Mouse (Mus musculus) kidney, postnatal 36 days (tissue): Measurements from ENCODE around the gene Cmss1.
"Not testable (repeated sequence)": the region's sequence is repeated elsewhere in the genome, so short reads cannot be mapped to it uniquely, and the experiment has no call there.

Experiments
- DNase-seq, 2 experiments: peaks; one replicate each; pipeline ENCODE4 v3.0.0; 2021 to 2022; ENCODE audit warnings: mixed read lengths in 2 of 2

Cmss1 gene

GRCm38 (mm10) chr16:57423001-57423800 lies 183.5 kb downstream of the Cmss1 start:
- peak in 1 of 2 experiments; percentile 46 for DNase-seq

GRCm38 (mm10) chr16:57421680-57422417 lies 184.8 kb downstream of the Cmss1 start:
- peak in 1 of 2 experiments; percentile 15 for DNase-seq

GRCm38 (mm10) chr16:57420773-57421556 lies 185.7 kb downstream of the Cmss1 start:
- peak; percentile 42 to 66 for DNase-seq

- DNase-seq, result no peak
These were observed 186.8 kb downstream of the Cmss1 start for GRCm38 (mm10) chr16:57419881-57420280.

- DNase-seq, result no peak
These were observed 187.3 kb downstream of the Cmss1 start for GRCm38 (mm10) chr16:57419332-57419731.

GRCm38 (mm10) chr16:57417955-57418354 lies 188.7 kb downstream of the Cmss1 start:
- DNase-seq, result no peak

- DNase-seq, result no peak
These were observed 189.6 kb downstream of the Cmss1 start for GRCm38 (mm10) chr16:57417017-57417416.

GRCm38 (mm10) chr16:57416049-57416448 lies 190.6 kb downstream of the Cmss1 start:
- DNase-seq, result no peak

GRCm38 (mm10) chr16:57412766-57413165 lies 193.9 kb downstream of the Cmss1 start:
- no peak for DNase-seq

GRCm38 (mm10) chr16:57403825-57404224 lies 202.8 kb downstream of the Cmss1 start:
- DNase-seq, result no peak

GRCm38 (mm10) chr16:57402910-57403309 lies 203.8 kb downstream of the Cmss1 start:
- DNase-seq, result no peak

GRCm38 (mm10) chr16:57401702-57402101 lies 205.0 kb downstream of the Cmss1 start:
- peak in 1 of 2 experiments; percentile 12 for DNase-seq

- no peak for DNase-seq
These were observed 207.1 kb downstream of the Cmss1 start for GRCm38 (mm10) chr16:57399566-57399965.

GRCm38 (mm10) chr16:57398387-57399214 lies 208.1 kb downstream of the Cmss1 start:
- DNase-seq, result peak; percentile 71 to 85

GRCm38 (mm10) chr16:57397845-57398244 lies 208.8 kb downstream of the Cmss1 start:
- DNase-seq, result peak in 1 of 2 experiments; percentile 6

GRCm38 (mm10) chr16:57396249-57396648 lies 210.4 kb downstream of the Cmss1 start:
- DNase-seq, result peak in 1 of 2 experiments; percentile 8

GRCm38 (mm10) chr16:57393161-57393560 lies 213.5 kb downstream of the Cmss1 start:
- DNase-seq, result peak; percentile 44 to 52

- DNase-seq, result no peak
These were observed 214.2 kb downstream of the Cmss1 start for GRCm38 (mm10) chr16:57392461-57392860.

- not testable (repeated sequence) for DNase-seq
These were observed 215.5 kb downstream of the Cmss1 start for GRCm38 (mm10) chr16:57391171-57391570.

- DNase-seq, result no peak
These were observed 217.0 kb downstream of the Cmss1 start for GRCm38 (mm10) chr16:57389566-57390251.

GRCm38 (mm10) chr16:57384274-57384673 lies 222.4 kb downstream of the Cmss1 start:
- no peak for DNase-seq
